Mouse (Mus musculus): ENCODE measurements around the gene Gm15023. TPM values are rescaled to one million over a fixed set of nuclear protein-coding genes. Genes with fewer than 3 reads are reported as not detected.
A peak's percentile ranks its signal among the peaks of the same experiment; 100 is the strongest.
"Not testable (repeated sequence)": the region's sequence is repeated elsewhere in the genome, so short reads cannot be mapped to it uniquely, and the experiment has no call there.

Gene Gm15023
- total RNA-seq (2014; rRNA removed) (0.19 TPM in 1 of 2 replicates, not detected in the other), polyA plus RNA-seq (2015; fragmentation: Nextera tagmentation; extraction: Ambion mirVana) (not detected in 2 replicates)

- DNase-seq (ENCODE audit: low spot score); H3K27me3 ChIP-seq (ENCODE audit: insufficient read depth, low read length); H3K9me3 ChIP-seq (ENCODE audit: low read length); H3K36me3 ChIP-seq (ENCODE audit: insufficient read depth, low read length); ATAC-seq (ENCODE audit: low FRiP score); H3K27ac ChIP-seq (ENCODE audit: low read depth, low read length); H3K9ac ChIP-seq (replicated peaks; ENCODE audit: low read length, poor library complexity, severe bottlenecking); H3K4me3 ChIP-seq (ENCODE audit: low read depth, low read length); H3K4me2 ChIP-seq (ENCODE audit: low read depth, low read length, poor library complexity, severe bottlenecking); H3K4me1 ChIP-seq (ENCODE audit: insufficient read depth, low read length): not testable (repeated sequence)
- WGBS: 84% methylated on average over 3 of the region's 14 CpGs
Observed at GRCm38 (mm10) chrX:135177532-135177931, at the start of gene Gm15023. TSS of gene Gm15023 (minus strand) at chrX:135177632.

- peak; percentile 71 for DNase-seq (ENCODE audit: low spot score)
- Histone ChIP-seq H3K9me3 (ENCODE audit: low read length) (no peaks in the 10 kb centered on the region), H3K27me3 (ENCODE audit: insufficient read depth, low read length) (no peaks in the 10 kb centered on the region), H3K27ac (ENCODE audit: low read depth, low read length) (no peak within 1 kb of the TSS; the same call in 1 of the 2 replicates), H3K4me2 (ENCODE audit: low read depth, low read length, poor library complexity, severe bottlenecking) (peak within 1 kb of the TSS; percentile 51), H3K36me3 (ENCODE audit: insufficient read depth, low read length) (no peaks in the 10 kb centered on the region), H3K4me3 (ENCODE audit: low read depth, low read length) (peak within 1 kb of the TSS; percentile 45), H3K4me1 (ENCODE audit: insufficient read depth, low read length) (no peaks in the 10 kb centered on the region), H3K9ac (replicated peaks; ENCODE audit: low read length, poor library complexity, severe bottlenecking) (peak within 1 kb of the TSS; percentile 61)
- WGBS: 15% methylated on average over 11 of the region's 13 CpGs
- TF ChIP-seq CTCF (IDR thresholded peaks at IDR 0.05): no peak
- peak; percentile 96 for ATAC-seq (ENCODE audit: low FRiP score)
Observed at GRCm38 (mm10) chrX:135210436-135211221, 33.2 kb upstream of the Gm15023 start, which contains the start of gene Tceal6. TSS of gene Tceal6 (minus strand) at chrX:135210687.

GRCm38 (mm10) chrX:135209773-135210435, 32.5 kb upstream of the Gm15023 start:
- ATAC-seq (ENCODE audit: low FRiP score) (peak; percentile 71), DNase-seq (ENCODE audit: low spot score) (peak; percentile 4)
- Histone ChIP-seq H3K4me2 (ENCODE audit: low read depth, low read length, poor library complexity, severe bottlenecking) (peak overlapping the region; percentile 51), H3K4me3 (ENCODE audit: low read depth, low read length) (peak overlapping the region; percentile 45), H3K9ac (replicated peaks; ENCODE audit: low read length, poor library complexity, severe bottlenecking) (peak overlapping the region; percentile 61)
- WGBS: 40% methylated on average over 20 of the region's 21 CpGs
- not testable (repeated sequence) for H3K9me3 ChIP-seq (ENCODE audit: low read length); H3K36me3 ChIP-seq (ENCODE audit: insufficient read depth, low read length); H3K4me1 ChIP-seq (ENCODE audit: insufficient read depth, low read length); H3K27me3 ChIP-seq (ENCODE audit: insufficient read depth, low read length); H3K27ac ChIP-seq (ENCODE audit: low read depth, low read length)

GRCm38 (mm10) chrX:135189924-135190323, 12.5 kb upstream of the Gm15023 start:
- WGBS: no CpG with 5 or more reads among the region's 6 CpGs
- H3K4me3 ChIP-seq (ENCODE audit: low read depth, low read length); H3K36me3 ChIP-seq (ENCODE audit: insufficient read depth, low read length); H3K9ac ChIP-seq (replicated peaks; ENCODE audit: low read length, poor library complexity, severe bottlenecking); H3K9me3 ChIP-seq (ENCODE audit: low read length); H3K4me2 ChIP-seq (ENCODE audit: low read depth, low read length, poor library complexity, severe bottlenecking); H3K27me3 ChIP-seq (ENCODE audit: insufficient read depth, low read length); H3K27ac ChIP-seq (ENCODE audit: low read depth, low read length); DNase-seq (ENCODE audit: low spot score); ATAC-seq (ENCODE audit: low FRiP score); H3K4me1 ChIP-seq (ENCODE audit: insufficient read depth, low read length): not testable (repeated sequence)

- not testable (repeated sequence) for DNase-seq (ENCODE audit: low spot score); H3K27ac ChIP-seq (ENCODE audit: low read depth, low read length); H3K4me3 ChIP-seq (ENCODE audit: low read depth, low read length); ATAC-seq (ENCODE audit: low FRiP score); H3K9ac ChIP-seq (replicated peaks; ENCODE audit: low read length, poor library complexity, severe bottlenecking); H3K4me1 ChIP-seq (ENCODE audit: insufficient read depth, low read length); H3K36me3 ChIP-seq (ENCODE audit: insufficient read depth, low read length); H3K27me3 ChIP-seq (ENCODE audit: insufficient read depth, low read length); H3K4me2 ChIP-seq (ENCODE audit: low read depth, low read length, poor library complexity, severe bottlenecking); H3K9me3 ChIP-seq (ENCODE audit: low read length)
- WGBS: no CpG with 5 or more reads among the region's 3 CpGs
Observed at GRCm38 (mm10) chrX:135188661-135189060, 11.2 kb upstream of the Gm15023 start.

Other genes with a start within 250 kb of the Gm15023 start
- gene Nxf2, start 212.9 kb downstream of the Gm15023 start, total RNA-seq (2014; rRNA removed): 0.11 TPM in 1 of 2 replicates, not detected in the other
- gene Nxf2, start 212.9 kb downstream of the Gm15023 start, polyA plus RNA-seq (2015; fragmentation: Nextera tagmentation; extraction: Ambion mirVana): 0.19 and 0.43 TPM in 2 replicates
- 2.0 and 4.2 TPM in 2 replicates for gene Zmat1, start 168.4 kb downstream of the Gm15023 start, total RNA-seq (2014; rRNA removed)
- 9.5 and 9.7 TPM in 2 replicates for gene Zmat1, start 168.4 kb downstream of the Gm15023 start, polyA plus RNA-seq (2015; fragmentation: Nextera tagmentation; extraction: Ambion mirVana)
- gene Tceal6, start 33.1 kb upstream of the Gm15023 start, total RNA-seq (2014; rRNA removed): 14.5 and 15.3 TPM in 2 replicates
- gene Tceal6, start 33.1 kb upstream of the Gm15023 start, polyA plus RNA-seq (2015; fragmentation: Nextera tagmentation; extraction: Ambion mirVana): 51.9 and 59.2 TPM in 2 replicates
- not detected in 2 replicates for gene Pramel3, start 124.7 kb upstream of the Gm15023 start, total RNA-seq (2014; rRNA removed)
- not detected in 2 replicates for gene Pramel3, start 124.7 kb upstream of the Gm15023 start, polyA plus RNA-seq (2015; fragmentation: Nextera tagmentation; extraction: Ambion mirVana)
- not detected in 2 replicates for gene Gm5128, start 195.7 kb upstream of the Gm15023 start, total RNA-seq (2014; rRNA removed)
- 0.05 TPM in 1 of 2 replicates, not detected in the other for gene Gm5128, start 195.7 kb upstream of the Gm15023 start, polyA plus RNA-seq (2015; fragmentation: Nextera tagmentation; extraction: Ambion mirVana)

Measured in midbrain, postnatal 0 days (tissue).